Mouse (Mus musculus): Measurements from ENCODE around the gene Arhgap19.

DNA sequence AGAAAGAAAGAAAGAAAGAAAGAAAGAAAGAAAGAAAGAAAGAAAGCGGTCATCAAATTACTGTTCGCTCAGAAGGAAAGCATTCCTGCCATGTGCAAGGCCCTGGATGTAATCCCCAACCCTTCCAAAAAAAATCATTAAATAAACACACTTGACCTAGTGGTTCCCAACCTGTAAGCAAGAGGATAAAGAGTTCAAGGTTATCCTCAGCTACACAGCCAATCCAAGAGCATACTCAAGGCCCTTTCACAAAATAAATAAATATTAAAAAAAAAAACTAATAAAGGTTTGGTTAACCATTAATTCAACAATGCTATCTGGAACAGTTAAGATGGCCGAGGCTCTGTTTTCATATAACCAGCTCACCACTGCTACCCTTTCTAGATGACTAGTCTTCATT is 27.1 kb upstream of the Arhgap19 start:
- no peak for TF ChIP-seq CTCF (IDR thresholded peaks at IDR 0.05; ENCODE audit: extremely low read depth, insufficient read length, insufficient replicate concordance, low read depth, low read length)
- no peak for TF ChIP-seq POLR2A (IDR thresholded peaks at IDR 0.05; ENCODE audit: low read depth, low read length)

All from small intestine, adult 2 months (tissue).